Mouse (Mus musculus) neutrophil, adult 83 days (primary cell): ENCODE results near the gene Setd1b. TPM values are rescaled to one million over a fixed set of nuclear protein-coding genes. Genes with fewer than 3 reads are reported as not detected.

ENCODE experiments used
- total RNA-seq, 2 experiments: library from RNA; stranded (reverse); gene quantifications; one replicate each; pipeline ENCODE4 v1.2.4; 2023

The Setd1b gene
- total RNA-seq, result 10 to 100 TPM; 67.4 to 85.5 TPM

DNA sequence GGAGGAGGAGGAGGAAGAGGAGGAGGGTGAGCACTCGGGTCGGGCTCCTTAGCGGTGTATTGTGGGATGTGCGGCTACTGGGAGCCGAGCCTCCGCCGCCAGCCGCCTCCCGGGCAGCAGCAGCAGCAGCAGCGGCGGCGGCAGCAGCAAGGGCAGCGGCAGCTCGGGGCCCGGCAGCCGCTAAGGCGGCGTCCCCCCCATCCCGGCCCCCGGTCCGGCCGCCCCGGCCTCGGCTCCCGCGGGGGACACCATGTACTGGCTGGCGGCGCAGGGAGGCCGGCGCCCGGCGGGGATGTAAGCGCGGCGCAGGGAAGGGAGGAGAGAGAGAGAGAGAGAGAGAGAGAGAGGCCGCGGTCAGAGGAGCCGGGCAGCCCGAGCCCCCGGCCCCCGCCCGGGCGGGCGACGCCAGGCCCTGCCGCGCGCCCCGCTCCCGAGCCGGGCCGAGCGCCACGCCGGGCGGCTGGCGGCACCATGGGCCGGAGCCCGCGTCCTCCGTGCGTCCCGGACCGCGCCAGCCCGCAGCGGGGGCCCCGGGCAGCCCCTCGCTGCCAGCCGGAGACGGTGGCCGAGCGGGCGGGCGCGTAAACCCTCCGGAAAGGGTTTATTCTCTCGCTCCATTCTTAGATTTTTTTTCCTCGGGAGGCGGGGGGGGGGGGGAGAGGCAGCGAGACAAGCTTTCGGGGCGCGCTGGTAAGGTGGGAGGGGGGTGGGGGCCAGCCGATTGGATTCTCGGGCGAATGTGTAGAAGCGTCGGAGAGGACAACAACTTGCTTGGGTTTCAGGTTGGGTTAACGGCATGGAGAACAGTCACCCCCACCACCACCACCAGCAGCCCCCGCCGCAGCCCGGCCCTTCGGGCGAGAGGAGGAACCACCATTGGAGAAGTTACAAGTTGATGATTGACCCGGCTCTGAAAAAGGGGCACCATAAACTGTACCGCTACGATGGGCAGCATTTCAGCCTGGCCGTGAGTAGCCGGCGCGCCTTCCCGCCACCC, at the start of gene Setd1b:
Setd1b (plus strand) TSS at position 33 of the 997 bp plus-strand sequence.

DNA sequence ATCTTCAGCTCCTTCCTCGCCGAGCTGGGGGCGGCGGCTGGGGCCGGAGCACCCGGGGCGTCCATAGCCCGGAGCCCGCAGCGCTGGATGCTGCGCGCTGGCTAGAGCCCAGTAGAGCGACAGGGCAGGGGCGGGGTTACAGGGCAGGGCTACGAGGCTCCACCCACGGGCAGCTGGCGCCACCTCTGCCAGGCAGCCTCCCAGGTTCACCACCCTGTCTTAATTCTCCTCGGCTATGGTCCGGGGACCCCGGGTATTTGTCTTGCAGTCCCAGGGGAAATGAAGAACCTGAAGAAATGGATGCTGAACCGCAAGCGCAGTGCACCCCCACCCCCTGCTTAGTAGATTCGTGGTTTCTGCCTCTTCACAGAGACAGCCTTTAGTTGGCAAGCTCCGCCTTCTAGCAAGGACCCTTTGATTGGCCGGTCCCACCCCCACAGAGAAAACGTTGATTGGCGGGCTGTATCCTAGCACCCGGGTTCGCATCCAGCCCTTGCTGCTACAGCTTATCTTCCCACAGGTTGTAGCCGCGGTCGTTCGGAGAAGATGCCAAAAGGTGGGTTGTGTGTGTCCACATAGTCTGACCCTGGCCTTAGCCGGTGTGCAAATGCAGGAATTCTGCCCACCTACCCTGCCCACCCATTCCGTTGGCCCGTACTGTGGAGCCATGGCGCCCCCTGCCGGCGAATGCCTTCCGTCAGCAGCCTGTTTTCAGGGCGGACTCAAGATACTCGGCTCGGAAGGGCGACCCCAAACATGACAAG, 9.5 kb upstream of the Setd1b start, which contains the start of gene Rhof:
Rhof (minus strand) TSS at position 385 of the 764 bp plus-strand sequence.

DNA sequence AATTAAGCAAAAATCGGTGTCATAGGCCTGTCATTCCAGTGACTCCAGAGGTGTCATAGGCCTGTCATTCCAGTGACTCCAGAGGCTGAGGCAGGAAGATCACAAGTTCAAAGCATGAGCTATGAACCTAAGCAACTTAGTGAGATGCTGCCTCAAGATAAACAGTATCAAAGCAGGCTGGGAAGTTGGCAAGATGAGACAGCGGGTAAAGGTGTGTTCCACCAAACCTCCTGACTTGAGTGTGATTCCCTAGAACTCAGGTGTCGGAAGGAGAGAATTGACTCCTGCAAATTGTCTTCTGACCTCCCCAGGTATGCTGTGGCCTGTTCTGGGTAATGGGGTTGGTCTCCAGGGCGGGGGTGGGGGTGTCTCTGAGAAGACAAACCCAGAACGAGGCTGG, 27.3 kb downstream of the Setd1b start, which contains the start of gene Psmd9:
Psmd9 (plus strand) TSS at position 130 of the 400 bp plus-strand sequence.

GRCm38 (mm10) chr5:123182651-123183050, 40.7 kb downstream of the Setd1b start, which contains the start of gene Hpd:
Gene Hpd, minus strand, starts transcription at chr5:123182727.

Other genes with a start within 250 kb of the Setd1b start
- 10 to 100 TPM; 28.4 to 29.4 TPM for gene Kdm2b, start 152.4 kb upstream of the Setd1b start, total RNA-seq
- gene Orai1, start 127.1 kb upstream of the Setd1b start, total RNA-seq, result 10 to 100 TPM; 71.8 to 73.1 TPM
- not detected for gene Morn3, start 95.2 kb upstream of the Setd1b start, total RNA-seq
- gene Tmem120b, start 73.8 kb upstream of the Setd1b start, total RNA-seq, result 1 to 10 TPM; 4.1 to 7.8 TPM
- gene Rhof, start 9.5 kb upstream of the Setd1b start, total RNA-seq, result 10 to 100 TPM; 13.5 to 14.7 TPM
- gene Psmd9, start 27.2 kb downstream of the Setd1b start, total RNA-seq, result 10 to 100 TPM; 14.0 to 17.0 TPM
- gene Hpd, start 40.5 kb downstream of the Setd1b start, total RNA-seq, result not detected
- under 1 TPM; 0.13 to 0.15 TPM for gene Wdr66, start 109.9 kb downstream of the Setd1b start, total RNA-seq
- 1 to 10 TPM; 5.6 to 8.2 TPM for gene Bcl7a, start 201.6 kb downstream of the Setd1b start, total RNA-seq